Mouse (Mus musculus) bone marrow, adult 2 months (tissue): ENCODE measurements around the gene Rad51b.

Source experiments
- CTCF ChIP-seq: fragments of 200-500 bp; IDR thresholded peaks from 2 replicates; pipeline ENCODE4 v1.5.1; 2011; ENCODE audit warnings: low read length, control low read depth; ENCODE audit not compliant: control insufficient read depth, insufficient read depth
- POLR2A ChIP-seq: fragments of 200-500 bp; IDR thresholded peaks from 2 replicates; pipeline ENCODE4 v1.6.1; 2011; ENCODE audit warnings: low read depth, mild to moderate bottlenecking, control low read depth, low read length, borderline replicate concordance; ENCODE audit not compliant: control insufficient read depth

DNA sequence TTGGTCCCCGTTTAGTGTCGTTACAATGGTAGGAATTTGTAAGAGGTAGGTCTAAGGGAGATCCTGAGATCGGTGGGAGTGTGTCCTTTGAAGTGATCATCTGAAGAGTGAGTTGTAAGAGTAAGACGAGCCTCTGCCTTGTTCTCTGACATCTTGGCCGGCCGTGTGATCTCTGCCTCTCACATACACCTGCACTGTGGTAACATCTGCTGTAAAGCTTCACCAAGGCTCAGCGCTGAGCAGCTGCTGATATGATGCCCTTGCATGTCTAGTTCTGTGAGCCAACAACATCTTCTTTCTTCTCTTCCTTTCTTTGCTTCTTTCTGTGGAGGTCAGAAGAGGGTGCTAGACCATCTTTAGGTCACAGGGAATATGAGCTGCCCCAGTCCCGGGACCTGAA is 41.7 kb downstream of the Rad51b start:
- no peak for TF ChIP-seq CTCF
- TF ChIP-seq POLR2A, result no peak
